Mouse (Mus musculus): Measurements from ENCODE around the gene Rag2.

Rag2 gene

GRCm38 (mm10) chr2:101624011-101624410 is 507 bp upstream of the Rag2 start:
- no peak for DNase-seq (ENCODE audit: low read depth, low spot score)

- DNase-seq (ENCODE audit: low read depth, low spot score): no peak
Measured at GRCm38 (mm10) chr2:101627227-101627626, 2.7 kb downstream of the Rag2 start.

GRCm38 (mm10) chr2:101628297-101629236 is 4.0 kb downstream of the Rag2 start:
- DNase-seq (ENCODE audit: low read depth, low spot score): peak; percentile 99

- no peak for DNase-seq (ENCODE audit: low read depth, low spot score)
Measured at GRCm38 (mm10) chr2:101638979-101639839, 14.7 kb downstream of the Rag2 start.

- DNase-seq (ENCODE audit: low read depth, low spot score): peak; percentile 9
Measured at GRCm38 (mm10) chr2:101639840-101640350, 15.4 kb downstream of the Rag2 start.

GRCm38 (mm10) chr2:101645841-101646240 is 21.3 kb downstream of the Rag2 start:
- no peak for DNase-seq (ENCODE audit: low read depth, low spot score)

GRCm38 (mm10) chr2:101648361-101648760 is 23.8 kb downstream of the Rag2 start:
- DNase-seq (ENCODE audit: low read depth, low spot score): no peak

- no peak for DNase-seq (ENCODE audit: low read depth, low spot score)
Measured at GRCm38 (mm10) chr2:101649114-101649671, 24.7 kb downstream of the Rag2 start, which contains the start of the genes Rag1 and B230118H07Rik. Gene Rag1 (minus strand): TSS chr2:101649501. Gene B230118H07Rik (minus strand): TSS chr2:101649532.

GRCm38 (mm10) chr2:101650446-101650845 is 25.9 kb downstream of the Rag2 start:
- no peak for DNase-seq (ENCODE audit: low read depth, low spot score)

- no peak for DNase-seq (ENCODE audit: low read depth, low spot score)
Measured at GRCm38 (mm10) chr2:101652204-101652920, 27.8 kb downstream of the Rag2 start.

GRCm38 (mm10) chr2:101652921-101653597 is 28.5 kb downstream of the Rag2 start:
- DNase-seq (ENCODE audit: low read depth, low spot score): peak; percentile 80

GRCm38 (mm10) chr2:101660536-101660935 is 36.0 kb downstream of the Rag2 start:
- no peak for DNase-seq (ENCODE audit: low read depth, low spot score)

- DNase-seq (ENCODE audit: low read depth, low spot score): peak; percentile 88
Measured at GRCm38 (mm10) chr2:101665058-101665702, 40.7 kb downstream of the Rag2 start.

GRCm38 (mm10) chr2:101665703-101666092 is 41.2 kb downstream of the Rag2 start:
- DNase-seq (ENCODE audit: low read depth, low spot score): no peak

- DNase-seq (ENCODE audit: low read depth, low spot score): no peak
Measured at GRCm38 (mm10) chr2:101668751-101669150, 44.2 kb downstream of the Rag2 start.

GRCm38 (mm10) chr2:101673547-101673946 is 49.0 kb downstream of the Rag2 start:
- DNase-seq (ENCODE audit: low read depth, low spot score): no peak

- peak; percentile 91 for DNase-seq (ENCODE audit: low read depth, low spot score)
Measured at GRCm38 (mm10) chr2:101678236-101679021, 53.9 kb downstream of the Rag2 start, which contains the start of gene Traf6. Gene Traf6 (plus strand): TSS chr2:101678429.

GRCm38 (mm10) chr2:101679164-101679784 is 54.8 kb downstream of the Rag2 start:
- peak; percentile 35 for DNase-seq (ENCODE audit: low read depth, low spot score)
